Mouse (Mus musculus): ENCODE results near the gene Npas3.
A peak's percentile ranks its signal among the peaks of the same experiment; 100 is the strongest.

The Npas3 gene

GRCm38 (mm10) chr12:53295747-53296146, 47.3 kb downstream of the Npas3 start:
- peak; percentile 20 to 39 for DNase-seq

GRCm38 (mm10) chr12:53297946-53298840, 49.7 kb downstream of the Npas3 start:
- DNase-seq, result peak in 1 of 2 experiments; percentile 12

- DNase-seq, result peak; percentile 59 to 71
These were observed 52.5 kb downstream of the Npas3 start for GRCm38 (mm10) chr12:53300964-53301363.

- DNase-seq, result no peak
These were observed 53.7 kb downstream of the Npas3 start for GRCm38 (mm10) chr12:53302129-53302528.

GRCm38 (mm10) chr12:53316715-53317114, 68.2 kb downstream of the Npas3 start:
- no peak for DNase-seq

GRCm38 (mm10) chr12:53317801-53318200, 69.3 kb downstream of the Npas3 start:
- DNase-seq, result no peak

- no peak for DNase-seq
These were observed 72.0 kb downstream of the Npas3 start for GRCm38 (mm10) chr12:53320526-53320925.

- DNase-seq, result no peak
These were observed 72.5 kb downstream of the Npas3 start for GRCm38 (mm10) chr12:53321018-53321417.

GRCm38 (mm10) chr12:53321944-53322343, 73.5 kb downstream of the Npas3 start:
- DNase-seq, result no peak

GRCm38 (mm10) chr12:53327653-53328188, 79.2 kb downstream of the Npas3 start:
- DNase-seq, result no peak

GRCm38 (mm10) chr12:53328257-53328736, 79.8 kb downstream of the Npas3 start:
- peak; percentile 62 to 69 for DNase-seq

GRCm38 (mm10) chr12:53330141-53330540, 81.7 kb downstream of the Npas3 start:
- DNase-seq, result no peak

GRCm38 (mm10) chr12:53331391-53331790, 82.9 kb downstream of the Npas3 start:
- DNase-seq, result no peak

GRCm38 (mm10) chr12:53331800-53332199, 83.3 kb downstream of the Npas3 start:
- DNase-seq, result no peak

GRCm38 (mm10) chr12:53333251-53333650, 84.8 kb downstream of the Npas3 start:
- DNase-seq, result no peak

- DNase-seq, result no peak
These were observed 90.0 kb downstream of the Npas3 start for GRCm38 (mm10) chr12:53338349-53338948.

GRCm38 (mm10) chr12:53342741-53343140, 94.3 kb downstream of the Npas3 start:
- no peak for DNase-seq

GRCm38 (mm10) chr12:53351860-53352259, 103.4 kb downstream of the Npas3 start:
- DNase-seq, result no peak

- no peak for DNase-seq
These were observed 117.3 kb downstream of the Npas3 start for GRCm38 (mm10) chr12:53365751-53366150.

- no peak for DNase-seq
These were observed 136.4 kb downstream of the Npas3 start for GRCm38 (mm10) chr12:53384851-53385250.

- no peak for DNase-seq
These were observed 157.4 kb downstream of the Npas3 start for GRCm38 (mm10) chr12:53405856-53406255.

- no peak for DNase-seq
These were observed 159.3 kb downstream of the Npas3 start for GRCm38 (mm10) chr12:53407776-53408175.

- DNase-seq, result no peak
These were observed 161.2 kb downstream of the Npas3 start for GRCm38 (mm10) chr12:53409711-53410110.

GRCm38 (mm10) chr12:53410647-53411046, 162.2 kb downstream of the Npas3 start:
- no peak for DNase-seq
